Mouse (Mus musculus) thymus, postnatal 14 days (tissue): ENCODE data around the gene Cmtm6.

Experiments
- DNase-seq: peaks from one replicate; pipeline ENCODE4 v3.0.0; 2021

Cmtm6 gene

GRCm38 (mm10) chr9:114731871-114732682 is 1.2 kb downstream of the Cmtm6 start:
- peak; percentile 47 for DNase-seq

- no peak for DNase-seq
Measured at GRCm38 (mm10) chr9:114733238-114733637, 2.3 kb downstream of the Cmtm6 start.

- no peak for DNase-seq
Measured at GRCm38 (mm10) chr9:114736442-114736841, 5.5 kb downstream of the Cmtm6 start.

- no peak for DNase-seq
Measured at GRCm38 (mm10) chr9:114740336-114740735, 9.4 kb downstream of the Cmtm6 start.

DNA sequence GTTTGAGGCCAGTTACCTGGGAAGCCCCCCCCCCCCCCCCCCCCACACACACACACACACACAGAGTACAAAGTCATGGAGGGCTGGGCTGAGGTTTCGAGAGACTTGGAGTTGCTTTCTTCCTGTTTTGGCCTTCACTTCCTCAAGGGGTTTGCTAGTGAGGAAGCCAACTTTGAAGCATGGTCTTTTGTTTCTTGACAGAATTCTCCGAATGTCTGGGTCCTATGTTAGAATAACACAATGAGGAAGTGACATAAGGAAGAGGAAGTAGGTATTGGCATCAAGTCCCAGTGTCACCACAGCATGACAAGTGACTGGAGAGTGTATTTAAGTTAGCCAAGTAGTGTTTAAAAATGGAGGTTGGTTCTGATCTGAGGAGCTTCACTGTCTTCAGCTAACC is 11.8 kb downstream of the Cmtm6 start:
- DNase-seq = peak; percentile 34

- no peak for DNase-seq
Measured at GRCm38 (mm10) chr9:114745163-114745562, 14.2 kb downstream of the Cmtm6 start.

GRCm38 (mm10) chr9:114745654-114746053 is 14.7 kb downstream of the Cmtm6 start:
- DNase-seq = no peak

DNA sequence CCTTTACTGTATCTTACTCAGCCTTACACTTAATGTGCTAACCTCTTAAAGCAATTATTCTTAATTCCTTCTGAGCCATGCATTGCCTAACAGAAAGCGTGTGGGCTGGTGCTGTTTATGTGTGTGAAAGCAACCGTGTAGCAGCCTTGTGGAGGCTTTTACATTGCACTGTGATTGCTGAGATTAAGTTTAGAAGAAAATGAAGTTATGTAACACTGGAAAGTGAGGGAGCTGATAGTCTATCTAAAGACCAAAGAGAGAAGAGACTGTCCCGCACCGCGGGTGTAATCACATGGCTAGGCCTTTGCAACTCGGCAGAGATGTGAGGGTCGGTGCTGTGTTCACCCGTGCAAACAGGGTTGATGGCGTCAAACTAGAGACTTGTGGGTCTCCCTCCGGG is 16.1 kb downstream of the Cmtm6 start:
- no peak for DNase-seq

DNA sequence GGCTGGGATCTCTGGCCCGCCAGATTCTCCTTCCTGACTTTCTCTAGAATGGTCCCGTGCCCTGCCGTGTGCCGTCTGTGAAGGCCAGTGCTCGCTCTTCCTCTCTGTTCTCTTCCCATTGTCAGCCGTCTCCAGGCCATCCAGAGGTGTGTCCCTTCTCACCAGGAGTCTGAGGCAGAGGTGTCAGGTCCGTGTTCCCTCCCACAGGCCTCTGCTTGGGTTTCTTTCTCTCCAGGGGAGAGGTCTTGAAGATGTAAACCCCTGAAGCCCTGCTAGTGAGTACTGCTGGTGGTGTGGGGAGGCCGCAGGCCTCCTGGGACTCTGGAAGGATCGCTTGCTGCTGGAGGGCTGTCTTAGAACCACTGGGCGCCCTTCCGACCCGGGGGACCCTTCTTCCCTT is 16.6 kb downstream of the Cmtm6 start:
- DNase-seq = no peak

- no peak for DNase-seq
Measured at GRCm38 (mm10) chr9:114751582-114751981, 20.7 kb downstream of the Cmtm6 start.

DNA sequence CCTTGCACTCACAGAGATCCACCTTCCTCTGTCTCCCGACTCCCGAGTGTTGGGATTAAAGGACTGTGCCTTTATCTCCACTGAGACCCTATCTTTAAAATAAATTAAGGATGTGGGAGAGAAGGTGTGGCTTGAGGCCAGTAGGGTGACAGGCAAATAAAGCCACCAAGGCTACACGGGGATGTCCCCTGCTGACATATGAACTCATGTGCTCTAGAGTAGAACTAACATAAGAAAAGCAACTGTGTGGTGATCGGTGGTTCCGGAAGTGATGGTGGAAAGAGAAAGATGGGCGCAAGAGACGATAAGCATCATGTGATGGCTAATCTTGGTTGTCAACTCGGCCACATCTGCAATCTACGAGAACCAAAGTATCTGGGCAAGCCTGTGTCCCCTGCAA is 21.4 kb downstream of the Cmtm6 start:
- DNase-seq = no peak

DNA sequence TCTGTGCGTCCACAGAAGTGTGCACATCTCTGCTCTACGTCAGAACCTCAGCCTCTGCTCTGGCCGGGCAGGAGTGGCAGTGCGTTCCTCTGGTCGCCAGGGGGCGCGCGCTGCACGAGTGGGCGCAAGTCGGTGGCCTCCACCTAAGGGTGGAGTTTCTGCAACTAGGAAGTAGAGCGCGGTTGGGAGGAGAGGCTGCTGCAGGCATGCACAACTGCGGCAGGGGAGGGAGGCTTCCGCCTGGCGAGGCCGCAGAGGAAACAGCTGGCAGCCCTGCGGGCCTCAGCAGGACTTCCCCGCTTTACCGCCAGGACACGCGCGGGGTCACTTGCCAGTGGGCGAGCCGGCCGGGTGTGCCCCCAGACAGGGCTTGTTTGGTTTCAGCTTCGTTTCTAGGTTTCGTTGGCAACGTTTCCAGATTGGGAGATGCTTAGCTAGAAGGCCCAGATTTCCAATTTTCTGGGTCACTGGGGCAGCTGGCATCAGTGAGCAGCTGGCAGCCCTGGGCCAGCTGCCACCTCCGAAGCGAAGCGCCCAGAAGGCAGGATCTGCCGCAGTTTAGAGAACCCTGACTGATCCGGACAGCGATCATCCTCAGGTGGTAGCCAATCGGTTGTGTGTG is 22.1 kb downstream of the Cmtm6 start:
- DNase-seq = peak; percentile 98

GRCm38 (mm10) chr9:114758272-114758671 is 27.4 kb downstream of the Cmtm6 start:
- DNase-seq = no peak

- DNase-seq = no peak
Measured at GRCm38 (mm10) chr9:114758801-114759200, 27.9 kb downstream of the Cmtm6 start.

DNA sequence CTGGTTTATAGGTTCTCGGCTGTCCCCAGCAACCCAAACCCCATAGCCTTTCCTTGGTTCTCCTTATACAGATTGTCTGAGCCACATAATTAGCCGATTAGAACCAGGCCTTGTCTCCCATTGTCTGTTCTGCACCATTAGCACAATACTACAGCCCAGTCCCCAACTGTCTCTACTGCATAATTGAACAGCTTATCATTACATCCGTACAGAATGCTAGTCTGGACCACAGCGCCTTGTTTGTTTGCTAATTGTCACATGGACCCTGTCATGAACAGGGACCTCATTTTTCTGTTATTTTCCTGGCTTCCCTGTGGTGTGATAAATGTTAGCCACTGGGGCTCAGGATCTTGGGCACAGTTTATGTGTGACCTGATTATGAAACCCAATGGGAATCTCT is 29.0 kb downstream of the Cmtm6 start:
- DNase-seq = no peak

DNA sequence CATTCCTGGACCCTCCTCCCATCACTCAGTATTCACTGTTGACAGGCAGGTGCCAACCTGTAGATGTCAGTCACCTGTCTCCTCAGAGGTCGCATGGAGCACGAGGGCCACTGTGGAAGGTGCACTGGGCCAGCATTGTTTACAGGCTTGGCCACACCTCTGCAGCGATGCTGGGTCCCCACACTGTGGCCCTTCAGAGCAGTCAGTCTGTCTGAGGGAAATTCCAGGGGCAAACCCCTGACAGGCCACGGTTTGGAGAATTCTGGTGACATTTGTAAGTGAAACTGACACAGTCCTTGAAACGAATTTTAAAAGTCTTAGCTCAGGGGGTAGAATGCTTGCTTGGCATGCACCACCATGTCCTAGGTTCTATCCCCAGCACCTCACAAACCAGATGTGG is 29.4 kb downstream of the Cmtm6 start:
- DNase-seq = no peak

DNA sequence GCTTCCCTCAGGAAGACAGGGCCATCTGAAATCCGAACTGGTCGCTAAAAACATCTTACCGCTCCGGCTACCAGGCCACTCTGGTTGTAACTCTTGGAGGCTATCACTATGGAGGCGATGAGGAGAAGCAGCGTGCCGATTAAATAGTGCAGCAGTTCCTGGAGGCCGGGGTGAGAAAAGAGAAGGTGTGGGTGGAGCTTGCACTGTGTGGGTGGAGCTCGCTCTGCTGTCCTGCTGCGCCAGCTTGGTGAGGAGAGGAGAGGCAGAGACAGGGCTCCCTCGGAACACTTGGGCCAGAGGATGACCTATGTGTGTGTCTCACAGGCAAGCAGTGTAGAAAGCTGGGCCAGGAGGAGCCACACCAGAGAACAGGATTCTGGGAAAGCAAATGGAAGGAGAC is 30.9 kb downstream of the Cmtm6 start:
- no peak for DNase-seq

- DNase-seq = peak; percentile 77
Measured at GRCm38 (mm10) chr9:114763341-114763740, 32.4 kb downstream of the Cmtm6 start.

- DNase-seq = no peak
Measured at GRCm38 (mm10) chr9:114767030-114767429, 36.1 kb downstream of the Cmtm6 start.

- no peak for DNase-seq
Measured at GRCm38 (mm10) chr9:114767507-114767906, 36.6 kb downstream of the Cmtm6 start.

- DNase-seq = no peak
Measured at GRCm38 (mm10) chr9:114768066-114768465, 37.1 kb downstream of the Cmtm6 start.

GRCm38 (mm10) chr9:114770224-114770623 is 39.3 kb downstream of the Cmtm6 start:
- peak; percentile 56 for DNase-seq

DNA sequence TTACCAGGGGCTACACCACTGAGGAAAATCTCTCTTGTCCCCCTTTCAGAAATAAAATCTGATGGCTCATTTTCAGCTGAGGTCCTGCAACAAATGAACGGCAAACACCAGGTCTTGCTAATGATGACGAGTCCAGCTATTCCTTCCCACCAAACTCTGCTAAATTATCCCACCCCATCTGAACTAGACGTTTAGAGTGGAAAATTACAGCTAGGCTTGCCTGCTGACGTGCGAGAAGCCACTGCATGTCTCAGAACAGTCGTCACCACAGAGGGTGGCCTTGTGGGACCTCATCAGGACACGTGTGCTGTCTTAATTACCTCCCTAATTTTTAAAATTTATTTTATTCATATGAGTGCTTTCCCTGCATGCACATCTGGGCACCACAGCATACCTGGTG is 40.6 kb downstream of the Cmtm6 start:
- no peak for DNase-seq

- no peak for DNase-seq
Measured at GRCm38 (mm10) chr9:114774629-114775028, 43.7 kb downstream of the Cmtm6 start.

- DNase-seq = peak; percentile 68
Measured at GRCm38 (mm10) chr9:114775272-114775671, 44.4 kb downstream of the Cmtm6 start.
